ENCODE assay signal across 1 mouse cellular context in the genomic region with DNA sequence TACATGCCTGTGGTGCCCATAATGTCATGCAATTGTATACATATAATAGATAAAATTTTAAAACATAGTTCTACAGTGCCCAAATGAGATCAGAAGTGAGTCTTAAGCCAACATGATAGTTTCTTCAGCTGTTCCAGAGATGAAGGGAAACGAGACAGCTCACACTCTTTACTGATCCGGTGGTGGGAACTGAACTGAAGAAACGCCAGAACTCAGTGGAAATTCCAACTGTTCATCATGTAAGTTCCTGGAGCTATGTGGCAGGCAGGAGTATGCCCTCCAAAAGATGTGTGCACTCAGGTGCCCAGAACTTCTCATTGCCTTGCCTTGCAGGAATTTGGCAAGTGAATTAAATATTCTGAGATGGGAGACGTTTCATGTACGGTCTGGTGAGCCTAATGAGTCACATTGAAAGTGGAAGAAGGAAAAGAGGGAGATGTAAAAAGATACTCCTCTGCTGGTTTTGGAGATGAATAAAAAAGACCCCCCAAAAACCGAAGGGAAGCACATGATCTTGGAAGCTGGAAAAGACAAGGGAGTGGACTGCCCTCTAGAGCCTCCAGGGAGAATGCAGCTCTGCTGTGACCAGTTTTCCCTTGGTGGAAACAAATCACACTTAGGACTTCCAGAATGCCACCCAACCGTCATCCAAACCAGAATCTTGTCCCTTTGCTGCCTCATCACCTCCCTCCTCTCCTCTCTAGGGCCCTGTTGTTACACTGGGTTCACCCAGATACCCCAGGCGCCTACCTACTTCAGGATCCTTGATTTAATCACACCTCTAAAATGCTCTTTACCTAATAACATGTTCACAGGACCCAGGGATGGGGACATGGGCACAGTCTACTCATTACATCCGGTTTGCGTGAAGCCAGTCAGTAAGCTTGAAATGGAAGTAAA.
TF ChIP-seq lines count a peak whose summit lies in the region.

No protein-coding gene starts in this region.

TF ChIP-seq in myocyte, 11 proteins besides CTCF, POLR2A, EP300 and RAD21 (continued from another document):
- TF ChIP-seq MYOG (IDR thresholded peaks at IDR 0.05; ENCODE audit: control insufficient read depth in 1 of 3, insufficient read depth in 1 of 3, insufficient read length in 2 of 3, low read depth in 2 of 3): no peak
